Mouse (Mus musculus): ENCODE data around the gene Tgds. TPM values are rescaled to one million over a fixed set of nuclear protein-coding genes. Genes with fewer than 3 reads are reported as not detected.
"Not testable (repeated sequence)": the region's sequence is repeated elsewhere in the genome, so short reads cannot be mapped to it uniquely, and the experiment has no call there.

Tgds gene
- polyA plus RNA-seq, 1 experiment from 2014 or later: 36.7 TPM

DNA sequence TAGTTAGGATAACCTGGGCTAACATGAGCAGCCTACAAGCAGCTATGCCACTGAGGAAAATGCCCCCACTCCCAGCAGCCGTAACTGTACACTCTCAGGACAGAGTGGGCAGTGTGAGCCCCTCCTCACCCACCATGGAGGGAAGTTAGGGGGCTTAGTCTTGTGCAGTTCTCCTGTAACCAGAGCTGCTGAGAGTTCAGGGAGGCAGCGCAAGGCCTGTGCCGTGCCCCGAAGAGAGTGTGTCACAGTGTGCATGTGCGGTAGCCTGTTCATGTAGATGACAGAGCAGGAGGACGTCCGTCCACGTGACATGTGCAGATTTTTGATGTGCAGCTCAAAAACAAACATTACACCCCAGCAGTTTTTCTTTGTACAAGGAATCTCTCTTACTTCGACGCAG lies 24.2 kb upstream of the Tgds start:
- Histone ChIP-seq H3K4me2 (no peak overlapping the region), H3K27me3 (no peaks in the 10 kb centered on the region), H3K27ac (no peak overlapping the region), H3K4me1 (no peaks in the 10 kb centered on the region), H3K9ac (no peak overlapping the region), H3K36me3 (peaks cover 81% of the 10 kb centered on the region), H3K9me3 (replicated peaks) (no peaks in the 10 kb centered on the region), H3K4me3 (replicated peaks) (no peak overlapping the region)
- 79% methylated on average over 10 of the region's 10 CpGs for WGBS
- no peak for ATAC-seq (replicated peaks; ENCODE audit: low FRiP score)

DNA sequence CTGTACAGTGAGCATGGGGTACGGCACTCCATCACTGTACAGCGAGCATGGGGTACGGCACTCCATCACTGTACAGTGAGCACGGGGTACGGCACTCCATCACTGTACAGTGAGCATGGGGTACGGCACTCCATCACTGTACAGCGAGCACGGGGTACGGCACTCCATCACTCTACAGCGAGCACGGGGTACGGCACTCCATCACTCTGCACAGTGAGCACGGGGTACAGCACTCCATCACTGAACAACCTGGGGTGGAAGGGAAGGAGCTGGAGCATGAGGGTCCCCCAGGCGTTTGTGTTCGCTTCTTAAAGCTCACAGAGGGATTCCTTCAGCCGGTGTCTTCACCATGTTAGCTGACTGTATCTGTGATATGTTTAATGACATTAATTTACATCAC lies 23.5 kb upstream of the Tgds start:
- H3K27me3 ChIP-seq; H3K4me2 ChIP-seq; H3K4me3 ChIP-seq (replicated peaks); H3K27ac ChIP-seq; H3K9ac ChIP-seq; H3K9me3 ChIP-seq (replicated peaks); H3K4me1 ChIP-seq; ATAC-seq (replicated peaks; ENCODE audit: low FRiP score): not testable (repeated sequence)
- WGBS: 97% methylated on average over 16 of the region's 16 CpGs
- H3K36me3 ChIP-seq: peaks cover 74% of the 10 kb centered on the region

DNA sequence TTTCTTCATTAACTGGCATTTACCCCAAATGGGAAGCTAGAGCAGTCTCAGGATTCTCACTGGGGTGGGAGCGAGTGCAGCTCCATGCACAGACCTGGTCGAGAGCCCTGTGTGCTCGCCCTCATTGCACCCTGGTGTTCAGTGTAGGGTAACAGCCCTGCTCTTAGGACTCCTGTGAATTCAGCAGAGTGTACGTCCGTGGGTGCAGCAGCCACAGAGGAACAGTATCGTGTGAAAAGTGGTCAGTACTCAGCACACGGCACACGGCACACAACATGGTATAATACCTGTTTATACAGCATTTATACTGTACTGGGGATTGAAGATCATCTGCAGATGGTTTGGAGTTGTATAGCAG lies 19.7 kb upstream of the Tgds start:
- H3K9ac ChIP-seq: no peak overlapping the region
- H3K4me2 ChIP-seq: no peak overlapping the region
- no peak overlapping the region for H3K27ac ChIP-seq
- H3K27me3 ChIP-seq: no peaks in the 10 kb centered on the region
- no peaks in the 10 kb centered on the region for H3K9me3 ChIP-seq (replicated peaks)
- no peak for ATAC-seq (replicated peaks; ENCODE audit: low FRiP score)
- no peak overlapping the region for H3K4me3 ChIP-seq (replicated peaks)
- peaks cover 60% of the 10 kb centered on the region for H3K36me3 ChIP-seq
- 87% methylated on average over 8 of the region's 8 CpGs for WGBS
- H3K4me1 ChIP-seq: no peaks in the 10 kb centered on the region

DNA sequence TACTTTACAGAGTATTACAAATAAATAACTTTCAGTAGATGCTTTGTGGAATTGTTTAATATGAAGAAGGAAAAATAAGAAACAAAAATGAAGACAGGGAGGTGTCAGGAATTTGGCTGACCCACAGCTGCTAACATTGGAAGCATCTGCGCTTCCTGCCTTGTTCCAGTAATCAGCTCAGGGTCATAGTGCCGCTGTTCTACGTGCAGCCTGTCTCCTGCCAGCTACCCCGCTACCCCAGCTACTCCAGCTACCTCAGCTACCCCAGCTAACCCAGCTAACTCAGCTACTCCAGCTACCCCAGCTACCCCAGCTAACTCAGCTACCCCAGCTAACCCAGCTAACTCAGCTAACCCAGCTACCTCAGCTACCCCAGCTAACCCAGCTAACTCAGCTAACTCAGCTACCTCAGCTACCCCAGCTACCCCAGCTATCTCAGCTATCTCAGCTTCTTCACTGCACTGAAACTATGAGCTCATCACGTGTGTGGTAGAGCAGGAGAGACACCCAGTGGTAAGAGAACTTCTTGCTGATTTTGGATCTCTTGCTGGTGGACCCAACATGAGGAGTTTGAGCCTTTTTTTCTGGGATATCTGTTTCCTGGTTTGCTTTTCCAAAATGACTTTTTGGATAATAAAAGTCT lies 19.2 kb upstream of the Tgds start:
- H3K36me3 ChIP-seq: peaks cover 59% of the 10 kb centered on the region
- no peak overlapping the region for H3K9ac ChIP-seq
- H3K4me2 ChIP-seq: no peak overlapping the region
- no peaks in the 10 kb centered on the region for H3K9me3 ChIP-seq (replicated peaks)
- no peaks in the 10 kb centered on the region for H3K27me3 ChIP-seq
- H3K27ac ChIP-seq: no peak overlapping the region
- no peaks in the 10 kb centered on the region for H3K4me1 ChIP-seq
- WGBS: 69% methylated on average over 5 of the region's 5 CpGs
- no peak overlapping the region for H3K4me3 ChIP-seq (replicated peaks)
- no peak for ATAC-seq (replicated peaks; ENCODE audit: low FRiP score)

DNA sequence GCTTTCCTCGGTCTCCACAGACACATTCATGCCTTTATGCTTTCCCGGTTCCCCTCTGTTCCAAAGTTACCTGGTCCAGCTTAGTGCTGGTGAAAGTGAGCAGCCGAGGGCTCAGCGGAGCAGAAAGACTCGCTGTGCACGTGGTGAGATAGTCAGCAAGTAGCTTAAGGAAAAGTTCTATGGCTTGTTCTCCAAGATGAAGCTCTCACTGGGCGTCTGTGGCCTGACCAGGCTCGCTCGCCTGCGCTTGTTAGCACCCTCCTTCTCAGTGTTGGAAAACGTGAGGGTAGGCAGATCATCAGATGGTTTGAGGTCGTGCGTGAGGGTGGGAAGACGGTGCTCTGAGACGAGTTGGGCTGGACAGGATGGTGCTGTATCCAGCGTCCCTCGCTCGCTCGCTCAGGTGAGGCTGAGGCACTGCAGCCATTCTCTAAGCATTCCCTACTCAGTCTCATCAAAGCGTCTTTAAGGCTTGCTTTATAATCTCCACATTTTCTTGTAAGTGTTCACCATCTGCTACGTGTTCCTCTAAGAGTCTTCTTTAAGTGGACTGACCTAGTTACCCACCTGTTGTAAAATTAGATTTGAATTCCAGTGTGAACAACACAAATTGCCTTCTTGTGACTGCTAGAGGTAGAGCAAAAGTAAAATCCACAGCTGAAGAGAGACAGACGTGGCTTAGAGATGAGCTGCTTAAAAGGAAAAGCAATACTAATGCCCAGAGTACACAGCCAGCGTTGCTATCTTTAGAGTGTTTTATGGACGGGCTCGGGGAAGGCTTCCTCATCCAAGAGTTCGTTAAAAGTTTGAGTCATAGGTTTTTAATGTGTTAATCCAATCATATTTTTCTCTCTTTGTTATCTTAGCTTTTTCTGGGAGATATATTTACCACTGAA lies 18.3 kb upstream of the Tgds start:
- 79% methylated on average over 26 of the region's 26 CpGs for WGBS
- H3K4me3 ChIP-seq (replicated peaks): no peak overlapping the region
- no peak overlapping the region for H3K27ac ChIP-seq
- H3K9ac ChIP-seq: no peak overlapping the region
- no peaks in the 10 kb centered on the region for H3K9me3 ChIP-seq (replicated peaks)
- no peaks in the 10 kb centered on the region for H3K27me3 ChIP-seq
- no peaks in the 10 kb centered on the region for H3K4me1 ChIP-seq
- no peak for ATAC-seq (replicated peaks; ENCODE audit: low FRiP score)
- peaks cover 50% of the 10 kb centered on the region for H3K36me3 ChIP-seq
- no peak overlapping the region for H3K4me2 ChIP-seq

GRCm38 (mm10) chr14:118148554-118148953 lies 16.0 kb upstream of the Tgds start:
- H3K36me3 ChIP-seq: peaks cover 29% of the 10 kb centered on the region
- ATAC-seq (replicated peaks; ENCODE audit: low FRiP score): no peak
- no peak overlapping the region for H3K9ac ChIP-seq
- no peaks in the 10 kb centered on the region for H3K4me1 ChIP-seq
- 69% methylated on average over 10 of the region's 10 CpGs for WGBS
- H3K9me3 ChIP-seq (replicated peaks): no peaks in the 10 kb centered on the region
- H3K27ac ChIP-seq: no peak overlapping the region
- no peak overlapping the region for H3K4me3 ChIP-seq (replicated peaks)
- no peak overlapping the region for H3K4me2 ChIP-seq
- H3K27me3 ChIP-seq: no peaks in the 10 kb centered on the region

- ATAC-seq (replicated peaks; ENCODE audit: low FRiP score): no peak
- no peak overlapping the region for H3K9ac ChIP-seq
These were observed 15.5 kb upstream of the Tgds start for GRCm38 (mm10) chr14:118148046-118148445.

GRCm38 (mm10) chr14:118142283-118142682 lies 9.7 kb upstream of the Tgds start:
- Histone ChIP-seq H3K4me2 (no peak overlapping the region), H3K4me1 (peaks cover 10% of the 10 kb centered on the region), H3K27ac (no peak overlapping the region), H3K27me3 (no peaks in the 10 kb centered on the region), H3K9ac (no peak overlapping the region), H3K4me3 (replicated peaks) (no peak overlapping the region), H3K36me3 (peaks cover 41% of the 10 kb centered on the region), H3K9me3 (replicated peaks) (no peaks in the 10 kb centered on the region)
- WGBS: 91% methylated on average over 5 of the region's 5 CpGs
- ATAC-seq (replicated peaks; ENCODE audit: low FRiP score): no peak

More at GRCm38 (mm10) chr14:118148046-118148445, 15.5 kb upstream of the Tgds start:
- H3K4me2 ChIP-seq: no peak overlapping the region
- peaks cover 24% of the 10 kb centered on the region for H3K36me3 ChIP-seq
- no peaks in the 10 kb centered on the region for H3K27me3 ChIP-seq
- H3K4me1 ChIP-seq: no peaks in the 10 kb centered on the region
- 94% methylated on average over 13 of the region's 13 CpGs for WGBS
- H3K27ac ChIP-seq: no peak overlapping the region
- no peaks in the 10 kb centered on the region for H3K9me3 ChIP-seq (replicated peaks)
- no peak overlapping the region for H3K4me3 ChIP-seq (replicated peaks)

DNA sequence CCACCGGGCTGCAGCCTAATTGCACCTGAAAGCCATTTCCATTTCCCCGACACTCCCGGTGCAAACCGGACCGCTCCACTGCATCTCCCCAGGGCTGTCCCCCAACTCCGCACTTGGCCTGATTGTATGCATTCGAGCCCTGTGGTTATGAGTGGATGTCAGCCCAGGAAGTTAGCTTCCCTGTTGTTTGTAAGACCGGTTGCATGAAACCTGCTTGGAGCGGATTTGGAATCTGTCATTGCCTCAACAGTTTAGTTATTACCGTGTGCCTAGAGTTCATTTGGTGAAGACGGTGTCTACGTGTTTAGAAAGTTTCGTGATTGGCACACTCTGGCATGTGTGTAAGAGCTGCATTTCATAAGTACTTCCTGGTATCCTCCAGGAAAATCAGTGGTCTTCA lies 4.9 kb upstream of the Tgds start:
- peak overlapping the region; percentile 84 for H3K4me2 ChIP-seq
- ATAC-seq (replicated peaks; ENCODE audit: low FRiP score): peak; percentile 27
- H3K9ac ChIP-seq: peak overlapping the region; percentile 86
- peaks cover 34% of the 10 kb centered on the region for H3K36me3 ChIP-seq
- peak overlapping the region; percentile 91 for H3K4me3 ChIP-seq (replicated peaks)
- H3K27me3 ChIP-seq: no peaks in the 10 kb centered on the region
- peak overlapping the region; percentile 80 for H3K27ac ChIP-seq
- H3K9me3 ChIP-seq (replicated peaks): no peaks in the 10 kb centered on the region; the same call in 1 of the 2 replicates
- peaks cover 16% of the 10 kb centered on the region for H3K4me1 ChIP-seq
- WGBS: under 1% methylated on average over 13 of the region's 13 CpGs

GRCm38 (mm10) chr14:118136744-118137452 lies 4.3 kb upstream of the Tgds start, which contains the start of gene Gpr180:
Gene Gpr180 (plus strand): TSS chr14:118137158.
- Histone ChIP-seq H3K4me2 (peak within 1 kb of the TSS; percentile 84), H3K4me3 (replicated peaks) (peak within 1 kb of the TSS; percentile 91), H3K27me3 (no peaks in the 10 kb centered on the region), H3K9ac (peak within 1 kb of the TSS; percentile 86), H3K27ac (peak within 1 kb of the TSS; percentile 80), H3K4me1 (peaks cover 18% of the 10 kb centered on the region), H3K9me3 (replicated peaks) (no peaks in the 10 kb centered on the region; the same call in 1 of the 2 replicates), H3K36me3 (peaks cover 28% of the 10 kb centered on the region)
- peak; percentile 98 for ATAC-seq (replicated peaks; ENCODE audit: low FRiP score)
- under 1% methylated on average over 66 of the region's 77 CpGs for WGBS

DNA sequence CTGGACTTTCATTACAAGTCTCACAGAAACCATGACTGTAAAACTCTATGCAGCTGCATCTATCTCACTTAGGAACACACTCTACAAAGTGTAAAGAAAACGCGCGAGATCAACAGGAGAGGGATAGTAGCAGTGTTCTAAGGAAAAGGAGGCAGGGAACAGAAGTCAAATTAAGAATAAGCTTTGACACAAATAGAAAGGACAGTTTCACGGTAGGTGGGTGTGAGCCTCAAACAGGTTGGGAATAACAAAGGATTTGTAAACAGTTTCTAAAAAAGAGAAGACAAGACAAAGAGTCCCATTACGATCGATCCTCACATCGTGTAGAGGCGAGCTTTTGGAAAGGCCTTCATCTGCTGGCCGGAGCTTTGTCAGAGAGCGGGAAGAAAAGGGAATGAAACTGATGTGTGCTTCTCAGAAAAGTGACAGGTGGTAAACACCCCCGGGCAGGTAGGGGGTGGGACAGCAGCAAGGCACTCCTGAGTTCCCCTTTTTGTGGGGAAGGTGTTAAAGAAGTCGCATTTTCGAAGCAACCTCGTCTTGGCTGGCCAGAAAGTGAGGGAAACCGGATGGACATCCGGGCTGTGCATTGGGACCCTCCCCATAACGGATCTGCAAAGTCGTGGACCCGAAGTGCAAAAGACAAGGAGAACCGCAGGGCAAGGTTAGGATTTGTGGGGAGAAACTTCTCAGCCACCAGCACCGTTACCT lies 469 bp downstream of the Tgds start:
- Histone ChIP-seq H3K9ac (peak overlapping the region; percentile 70), H3K27me3 (no peaks in the 10 kb centered on the region), H3K9me3 (replicated peaks) (no peaks in the 10 kb centered on the region; the same call in 1 of the 2 replicates), H3K4me1 (peaks cover 16% of the 10 kb centered on the region), H3K4me2 (peak overlapping the region; percentile 86), H3K36me3 (peaks cover 26% of the 10 kb centered on the region), H3K4me3 (replicated peaks) (peak overlapping the region; percentile 78), H3K27ac (peak overlapping the region; percentile 49; the same call in 1 of the 2 replicates)
- peak; percentile 13 for ATAC-seq (replicated peaks; ENCODE audit: low FRiP score)
- WGBS: 10% methylated on average over 21 of the region's 21 CpGs

Data from kidney, embryonic 15.5 days (tissue).